Mouse (Mus musculus) C2C12 (cell line): ENCODE data around the gene Gnb4. TPM values are rescaled to one million over a fixed set of nuclear protein-coding genes. Genes with fewer than 3 reads are reported as not detected.

ENCODE experiments used
- H3K27me3 ChIP-seq: one replicate; pipeline ENCODE4 v1.6.1; 2011; ENCODE audit not compliant: control insufficient read depth, insufficient read depth, insufficient read length
- H3K36me3 ChIP-seq: one replicate; pipeline ENCODE4 v1.6.1; 2011; ENCODE audit not compliant: control insufficient read depth, insufficient read depth
- H3K4me3 ChIP-seq: one replicate; pipeline ENCODE4 v1.5.1; 2011; ENCODE audit warnings: mild to moderate bottlenecking, control low read depth; ENCODE audit not compliant: poor library complexity, insufficient read depth, severe bottlenecking
- H3K79me2 ChIP-seq: one replicate; pipeline ENCODE4 v1.6.1; 2011; ENCODE audit not compliant: control insufficient read depth, insufficient read depth
- H3K79me3 ChIP-seq: one replicate; pipeline ENCODE4 v1.6.1; 2011; ENCODE audit warnings: low read depth, control low read depth
- H3ac ChIP-seq: one replicate; pipeline ENCODE3; 2011; ENCODE audit warnings: low read depth; ENCODE audit not compliant: control insufficient read depth, insufficient read length
- CEBPB ChIP-seq: IDR thresholded peaks from one replicate; pipeline ENCODE4 v1.6.1; 2011; ENCODE audit warnings: low read depth, mild to moderate bottlenecking, control low read depth, moderate library complexity
- CTCF ChIP-seq: IDR thresholded peaks from one replicate; pipeline ENCODE4 v1.5.1; 2011; ENCODE audit not compliant: control insufficient read depth, insufficient read depth, insufficient read length
- FOSL1 ChIP-seq: IDR thresholded peaks from one replicate; pipeline ENCODE4 v1.8.0; 2011; ENCODE audit warnings: mild to moderate bottlenecking, low read length; ENCODE audit not compliant: poor library complexity, insufficient read depth, severe bottlenecking
- MAX ChIP-seq: IDR thresholded peaks from one replicate; pipeline ENCODE4 v1.6.1; 2011; ENCODE audit warnings: mild to moderate bottlenecking, control low read depth
- MYOD1 ChIP-seq: IDR thresholded peaks from one replicate; pipeline ENCODE4 v1.6.1; 2011; ENCODE audit warnings: low read depth; ENCODE audit not compliant: control insufficient read depth, insufficient read length
- MYOG ChIP-seq: IDR thresholded peaks from one replicate; pipeline ENCODE4 v1.6.1; 2011; ENCODE audit not compliant: control insufficient read depth, insufficient read length; ENCODE audit errors: extremely low read depth
- USF1 ChIP-seq: IDR thresholded peaks from one replicate; pipeline ENCODE4 v1.6.1; 2011; ENCODE audit warnings: low read depth, mild to moderate bottlenecking, control low read depth, moderate library complexity
- polyA plus RNA-seq: library from polyadenylated mRNA; unstranded; fragments of >200 nt; fragmentation: generic; extraction: Trizol; gene quantifications from one replicate; pipeline ENCODE4 v1.2.1, GENCODE M21; 2012; ENCODE audit warnings: missing spikeins

The Gnb4 gene
- polyA plus RNA-seq, 1 experiment: 59.0 TPM

GRCm38 (mm10) chr3:32614786-32615185 lies 1.6 kb downstream of the Gnb4 start:
- H3K79me3 ChIP-seq: peaks cover 39% of the 10 kb centered on the region
- no peaks in the 10 kb centered on the region for H3K27me3 ChIP-seq
- peak overlapping the region; percentile 8 for H3ac ChIP-seq
- H3K4me3 ChIP-seq: peak overlapping the region; percentile 44
- H3K36me3 ChIP-seq: peaks cover 10% of the 10 kb centered on the region
- H3K79me2 ChIP-seq: peaks cover 60% of the 10 kb centered on the region
- no peak for TF ChIP-seq FOSL1
- TF ChIP-seq USF1: no peak
- no peak for TF ChIP-seq MYOG
- no peak for TF ChIP-seq MYOD1
- TF ChIP-seq CEBPB: no peak
- no peak for TF ChIP-seq CTCF
- no peak for TF ChIP-seq MAX

DNA sequence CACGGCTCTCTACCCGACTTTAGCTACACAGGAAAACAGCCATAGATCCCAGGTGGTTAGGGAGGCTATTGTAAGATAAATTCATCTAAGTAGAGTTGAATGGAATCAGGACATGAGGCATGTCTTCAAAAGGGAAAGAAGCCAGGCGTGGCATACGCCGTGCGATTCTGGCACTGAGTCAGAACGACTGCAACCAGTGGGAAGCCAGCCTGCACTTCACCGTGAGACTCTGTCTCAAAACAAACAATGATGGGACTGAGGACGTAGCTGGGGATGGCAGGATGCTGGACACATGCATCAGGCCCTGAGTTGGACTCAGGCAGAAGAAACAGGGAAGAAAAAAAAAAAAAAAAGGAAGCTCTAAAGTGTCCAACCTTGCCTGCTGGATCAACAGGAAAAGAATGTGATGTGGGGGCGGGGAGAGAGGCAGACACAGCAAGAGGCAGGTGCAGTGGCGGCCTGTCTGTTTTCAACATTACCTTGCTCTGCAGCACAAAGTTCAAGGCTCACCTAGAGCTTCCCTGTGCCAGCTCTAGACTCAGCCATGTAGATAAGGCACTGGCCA lies 4.7 kb downstream of the Gnb4 start:
- H3K79me3 ChIP-seq: peaks cover 46% of the 10 kb centered on the region
- H3K79me2 ChIP-seq: peaks cover 88% of the 10 kb centered on the region
- no peak overlapping the region for H3ac ChIP-seq
- TF ChIP-seq MYOD1: no peak
- TF ChIP-seq MAX: no peak
- TF ChIP-seq USF1: no peak
- TF ChIP-seq CTCF: no peak
- TF ChIP-seq CEBPB: no peak
- no peak for TF ChIP-seq FOSL1
- TF ChIP-seq MYOG: no peak
- no peak overlapping the region for H3K4me3 ChIP-seq
- no peaks in the 10 kb centered on the region for H3K27me3 ChIP-seq
- H3K36me3 ChIP-seq: peaks cover 10% of the 10 kb centered on the region

- peaks cover 51% of the 10 kb centered on the region for H3K79me3 ChIP-seq
- H3K27me3 ChIP-seq: no peaks in the 10 kb centered on the region
- no peak overlapping the region for H3ac ChIP-seq
- TF ChIP-seq MYOD1: no peak
- TF ChIP-seq USF1: no peak
- no peak for TF ChIP-seq MYOG
- TF ChIP-seq FOSL1: no peak
- TF ChIP-seq MAX: no peak
- TF ChIP-seq CTCF: no peak
- TF ChIP-seq CEBPB: no peak
- H3K79me2 ChIP-seq: peaks cover 92% of the 10 kb centered on the region
- H3K4me3 ChIP-seq: no peak overlapping the region
- H3K36me3 ChIP-seq: peaks cover 10% of the 10 kb centered on the region
Measured at GRCm38 (mm10) chr3:32610560-32610959, 5.8 kb downstream of the Gnb4 start.

- H3K36me3 ChIP-seq: peaks cover 10% of the 10 kb centered on the region
- H3K27me3 ChIP-seq: no peaks in the 10 kb centered on the region
- H3ac ChIP-seq: no peak overlapping the region
- H3K4me3 ChIP-seq: no peak overlapping the region
- H3K79me3 ChIP-seq: peaks cover 56% of the 10 kb centered on the region
- H3K79me2 ChIP-seq: peaks cover 92% of the 10 kb centered on the region
- TF ChIP-seq MAX: no peak
- no peak for TF ChIP-seq FOSL1
- no peak for TF ChIP-seq CEBPB
- no peak for TF ChIP-seq MYOD1
- TF ChIP-seq USF1: no peak
- no peak for TF ChIP-seq MYOG
- no peak for TF ChIP-seq CTCF
Measured at GRCm38 (mm10) chr3:32609233-32609632, 7.2 kb downstream of the Gnb4 start.

DNA sequence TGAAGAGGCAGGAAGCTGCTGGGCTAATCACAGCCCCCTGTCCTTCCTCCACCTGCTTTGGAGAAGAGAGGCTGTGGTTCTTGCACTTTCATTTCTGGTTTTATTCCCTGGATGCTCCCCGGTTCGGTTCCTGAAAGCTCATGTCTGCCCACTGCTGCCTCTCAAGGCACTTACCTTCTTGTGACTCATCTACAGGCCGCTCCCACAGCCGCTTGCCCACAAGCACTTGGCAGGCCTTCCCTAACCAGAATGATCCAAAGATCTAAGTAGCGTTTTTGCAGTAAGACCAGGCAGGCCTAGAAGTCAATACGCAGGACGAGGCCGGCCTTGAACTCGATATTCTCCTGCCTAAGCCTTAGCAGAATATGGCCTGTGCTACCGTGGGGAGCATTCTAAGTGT lies 15.3 kb downstream of the Gnb4 start:
- H3K4me3 ChIP-seq: no peak overlapping the region
- peaks cover 34% of the 10 kb centered on the region for H3K79me2 ChIP-seq
- H3K36me3 ChIP-seq: peaks cover under 1% of the 10 kb centered on the region
- peaks cover 13% of the 10 kb centered on the region for H3K79me3 ChIP-seq
- TF ChIP-seq CTCF: no peak
- TF ChIP-seq FOSL1: peak; percentile 47
- TF ChIP-seq MAX: peak; percentile 55
- H3ac ChIP-seq: no peak overlapping the region
- H3K27me3 ChIP-seq: no peaks in the 10 kb centered on the region

GRCm38 (mm10) chr3:32599328-32599727 lies 17.1 kb downstream of the Gnb4 start:
- H3K36me3 ChIP-seq: peaks cover 10% of the 10 kb centered on the region
- no peaks in the 10 kb centered on the region for H3K27me3 ChIP-seq
- no peak overlapping the region for H3ac ChIP-seq
- H3K79me3 ChIP-seq: peaks cover 3% of the 10 kb centered on the region
- TF ChIP-seq MYOG (no peak), MAX (no peak), FOSL1 (no peak), CEBPB (no peak), USF1 (no peak), CTCF (no peak), MYOD1 (no peak)
- H3K4me3 ChIP-seq: no peak overlapping the region
- H3K79me2 ChIP-seq: peaks cover 22% of the 10 kb centered on the region
